Mouse (Mus musculus) left cerebral cortex, postnatal 36 days (tissue): ENCODE measurements at regions not wholly inside any gene's neighbourhood (a gene's known extent, or its start where the extent isn't known, plus 50 kb on each side); places are given as distances from the start of the nearest gene placed in this dataset.

ENCODE experiments used
- DNase-seq, 2 experiments: peaks; one replicate each; pipeline ENCODE4 v3.0.0; 2021 to 2022; ENCODE audit warnings: low spot score in 2 of 2, mixed read lengths in 1 of 2
- intact Hi-C: fragments of 180-260 bp; cut with DNase I; formaldehyde crosslinking; loops from one replicate; pipeline ENCODE4 v1.15.1; 2025

DNA sequence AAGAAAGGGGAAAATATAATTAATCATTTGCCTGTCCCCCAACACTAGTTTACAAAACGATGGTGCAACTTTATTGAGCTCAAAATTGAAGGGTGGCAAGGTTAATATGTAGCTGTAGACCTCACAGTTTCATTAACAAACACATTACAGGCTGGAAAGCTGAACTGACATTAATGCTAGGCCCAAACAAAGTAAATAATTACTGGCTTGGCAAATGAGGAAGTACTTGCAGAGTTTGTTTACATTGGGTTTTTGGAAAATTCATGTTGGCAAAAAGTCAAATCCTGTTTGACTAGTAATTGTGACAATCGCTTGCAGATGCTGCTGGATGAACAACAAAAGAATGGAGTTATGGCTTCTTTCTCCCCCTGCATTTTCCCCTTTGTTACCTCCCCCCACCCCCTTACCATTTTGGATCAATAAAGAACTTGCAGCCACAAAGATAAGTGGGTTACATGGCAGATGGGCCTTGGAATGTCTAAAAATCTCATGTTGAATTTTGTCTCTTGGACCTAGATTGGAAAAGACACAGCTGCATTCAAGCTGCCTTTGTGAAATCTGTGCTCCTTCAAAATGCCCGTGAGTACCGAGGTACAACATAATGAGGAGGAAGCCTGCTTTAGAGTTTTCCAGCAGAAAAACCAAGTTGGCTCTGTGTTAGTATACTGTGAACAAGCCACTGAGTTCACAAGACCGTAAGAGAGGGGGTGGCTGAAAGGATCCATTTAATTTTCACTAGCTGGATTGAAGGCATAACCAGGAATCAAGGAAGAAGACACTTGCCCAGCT, 331.3 kb upstream of the BC052040 start:
- intact Hi-C loops = loop anchor here (10.0 kb wide), 1 partner anchor 625 kb away; no protein-coding TSS in a partner anchor
- no peak for DNase-seq

DNA sequence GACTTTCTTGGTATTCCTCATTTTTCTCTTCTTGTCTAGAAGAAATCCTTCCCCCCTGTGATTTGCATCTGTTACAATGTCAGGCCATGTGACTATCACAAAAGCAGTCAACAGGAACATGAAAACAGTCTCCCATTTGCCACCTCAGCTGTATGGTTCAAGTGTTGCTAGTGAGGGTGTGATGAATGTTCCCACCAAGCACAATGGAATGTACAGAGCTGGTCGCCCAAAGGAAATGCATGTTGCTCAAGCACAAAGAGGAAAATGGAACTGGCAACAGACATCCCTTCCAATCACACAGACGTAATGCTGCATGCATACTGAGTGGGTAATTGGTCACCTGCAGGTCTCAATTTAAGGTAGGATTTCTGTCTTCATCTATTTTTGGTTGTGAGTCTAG, 324.1 kb upstream of the BC052040 start:
- intact Hi-C loops = loop anchor here (10.0 kb wide), 1 partner anchor 633 kb away; no protein-coding TSS in a partner anchor
- no peak for DNase-seq

DNA sequence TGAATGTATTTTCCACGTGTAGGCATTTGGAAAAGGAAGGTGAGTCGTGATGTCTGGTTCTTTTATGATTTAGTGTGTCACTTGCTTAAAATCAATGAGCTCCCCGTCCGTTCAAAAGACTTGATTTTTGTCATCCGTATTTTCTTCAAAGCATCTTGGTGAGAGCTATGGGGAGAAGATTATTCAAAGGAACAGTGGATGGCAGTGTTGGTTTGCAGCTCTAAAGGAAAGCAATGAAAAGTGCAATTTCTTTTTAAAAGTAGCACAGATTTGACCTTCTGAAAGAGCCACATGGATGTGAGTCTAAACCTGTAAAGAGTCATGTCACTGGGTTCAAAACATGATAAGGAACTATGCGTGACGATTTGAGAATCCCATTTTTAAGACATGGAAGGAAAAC, 313.3 kb upstream of the BC052040 start:
- intact Hi-C loops = loop anchor here (10.0 kb wide), 2 partner anchors 247 to 587 kb away; no protein-coding TSS in a partner anchor
- no peak for DNase-seq

- intact Hi-C loops = no loop called here
- no peak for DNase-seq
These were observed 304.1 kb upstream of the BC052040 start for GRCm38 (mm10) chr2:115277421-115277820.

- DNase-seq = no peak
- intact Hi-C loops = no loop called here
These were observed 288.5 kb upstream of the BC052040 start for GRCm38 (mm10) chr2:115293020-115293419.

DNA sequence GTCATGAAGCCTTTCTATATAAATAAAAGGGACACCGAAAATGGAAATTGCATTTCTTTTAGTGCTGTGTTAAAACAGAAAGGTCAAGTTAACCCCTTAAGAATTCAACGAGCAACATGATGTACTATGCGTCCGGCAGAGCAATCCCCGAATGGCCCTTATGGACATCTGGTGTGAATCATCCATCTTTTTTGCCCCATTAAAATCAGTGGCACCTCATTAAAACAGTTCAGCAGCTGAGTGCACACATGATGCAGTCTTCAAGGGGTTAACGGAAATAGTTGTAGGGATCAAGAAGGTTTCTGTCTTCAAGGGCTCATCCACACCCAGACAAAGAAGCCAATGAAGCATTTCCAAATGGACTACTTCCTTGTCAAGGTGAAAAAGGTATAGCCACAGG, 284.1 kb upstream of the BC052040 start:
- DNase-seq = no peak
- intact Hi-C loops = no loop called here

GRCm38 (mm10) chr2:115307248-115307647, 274.3 kb upstream of the BC052040 start:
- DNase-seq = no peak
- intact Hi-C loops = no loop called here

DNA sequence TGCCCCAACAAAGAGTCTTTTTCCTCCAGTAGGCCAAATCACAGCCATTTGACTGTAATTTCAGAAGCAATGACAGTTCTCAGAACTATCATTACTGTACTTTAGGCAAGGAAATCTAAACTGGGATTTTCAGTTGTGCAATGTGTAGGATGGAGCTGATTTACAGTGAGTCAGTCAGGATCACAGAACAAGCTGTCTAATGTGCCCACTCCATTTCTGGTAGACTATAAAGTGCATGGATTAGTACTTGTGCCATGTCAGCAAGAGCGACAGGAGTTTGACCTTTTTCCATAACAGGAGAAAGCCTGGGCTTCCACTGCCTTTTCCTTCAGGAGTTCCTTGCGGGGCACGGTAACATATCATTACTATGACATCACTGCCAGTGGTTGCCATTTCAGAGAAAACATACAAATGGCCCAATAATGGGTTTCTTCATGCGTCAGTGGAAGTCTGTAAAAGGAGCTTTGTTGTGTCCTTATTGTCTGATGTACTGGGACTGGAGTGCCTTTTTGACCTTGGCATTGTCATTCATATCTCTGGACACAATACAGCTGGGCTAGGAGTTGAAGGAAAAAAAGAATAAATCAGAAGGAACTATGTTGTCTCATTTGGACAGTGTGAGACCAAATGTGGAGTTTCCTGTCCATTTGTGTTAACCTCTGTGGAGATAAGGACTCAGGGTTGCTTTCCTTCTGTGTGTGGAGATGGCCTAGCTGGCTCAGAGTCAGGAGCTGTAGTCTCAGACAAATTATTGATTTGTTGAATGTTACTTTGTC, 271.5 kb upstream of the BC052040 start:
- intact Hi-C loops = no loop called here
- no peak for DNase-seq

- intact Hi-C loops = no loop called here
- no peak for DNase-seq
These were observed 263.0 kb upstream of the BC052040 start for GRCm38 (mm10) chr2:115318551-115318950.

- DNase-seq = no peak
- intact Hi-C loops = no loop called here
These were observed 258.9 kb upstream of the BC052040 start for GRCm38 (mm10) chr2:115322582-115322981.

- intact Hi-C loops = no loop called here
- no peak for DNase-seq
These were observed 255.0 kb upstream of the BC052040 start for GRCm38 (mm10) chr2:115326526-115326925.

DNA sequence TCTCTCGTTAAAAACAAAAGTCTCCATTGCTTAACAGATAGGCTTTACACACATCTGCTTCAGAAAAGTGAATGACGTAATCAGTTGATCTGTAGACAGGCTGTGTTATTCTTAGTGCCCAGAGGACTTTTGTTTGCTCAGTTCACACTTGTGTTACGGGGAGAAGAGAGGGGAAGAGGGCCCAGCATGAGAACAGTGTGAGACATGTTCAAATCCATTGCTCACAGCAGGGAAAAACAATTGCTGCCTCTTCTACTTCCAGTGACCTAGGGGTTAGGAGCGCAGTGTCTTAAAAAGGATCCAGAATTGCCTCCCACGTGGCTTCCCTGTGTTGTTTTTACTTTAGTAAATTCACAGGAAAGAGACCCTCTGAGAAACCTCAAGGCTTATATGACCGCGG, 243.3 kb upstream of the BC052040 start:
- intact Hi-C loops = no loop called here
- no peak for DNase-seq

GRCm38 (mm10) chr2:115339034-115339433, 242.5 kb upstream of the BC052040 start:
- intact Hi-C loops = no loop called here
- DNase-seq = no peak

DNA sequence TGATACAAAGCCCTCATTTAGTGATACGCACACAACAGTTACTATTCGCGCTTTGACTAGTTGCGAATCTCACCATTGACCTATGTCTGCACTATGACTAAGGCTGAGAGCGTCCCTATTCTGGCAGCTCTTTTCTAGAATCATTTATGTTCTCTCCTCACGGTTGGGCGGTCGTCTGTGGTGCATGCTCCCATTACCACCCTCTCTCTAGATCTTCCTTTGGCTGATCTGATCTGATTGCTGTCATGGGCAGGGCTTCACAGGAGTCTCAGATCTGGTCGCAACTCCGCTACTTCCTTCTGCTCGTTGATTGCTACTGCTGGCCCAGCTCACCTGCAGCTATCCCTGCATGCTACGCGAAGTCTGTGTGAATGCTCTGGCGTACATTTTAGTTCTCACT, 239.2 kb upstream of the BC052040 start:
- intact Hi-C loops = no loop called here
- no peak for DNase-seq

DNA sequence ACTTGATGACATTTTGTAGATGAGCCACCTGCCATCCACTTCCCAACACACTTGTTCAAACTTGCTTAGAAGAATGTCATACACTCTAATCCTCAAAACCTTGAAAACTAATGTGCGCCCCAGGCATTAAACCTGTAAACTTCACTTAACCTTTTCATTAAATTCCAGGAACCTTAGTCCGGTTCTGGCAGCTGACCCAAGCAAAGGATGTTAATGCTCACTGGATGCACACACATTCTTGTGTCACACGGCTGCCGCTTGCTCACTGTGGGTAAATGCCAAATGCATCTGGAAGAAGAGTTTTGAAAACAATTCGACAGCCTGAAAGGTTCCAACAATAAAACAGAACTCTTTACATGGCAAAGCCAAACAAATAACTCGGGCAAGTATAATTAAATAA, 235.0 kb upstream of the BC052040 start:
- no peak for DNase-seq
- intact Hi-C loops = no loop called here

DNA sequence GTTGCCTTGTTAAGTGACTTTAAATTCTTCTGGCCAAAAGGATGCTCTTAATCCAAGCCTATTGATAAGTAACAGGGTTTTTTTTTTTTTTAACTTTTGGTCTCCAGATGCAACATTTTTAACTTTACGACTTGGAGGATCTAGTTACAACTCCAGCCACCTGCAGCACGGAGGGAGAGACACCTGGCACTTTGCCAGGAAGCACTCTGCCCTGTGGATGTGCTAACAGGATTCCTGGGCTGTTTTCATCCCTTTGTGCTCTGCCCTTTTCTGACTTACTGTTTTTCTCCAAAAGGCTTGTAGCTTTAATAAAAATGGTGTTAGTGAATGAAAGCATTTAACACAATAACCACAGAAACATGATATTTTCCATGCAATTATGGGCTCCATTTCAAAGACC, 233.3 kb upstream of the BC052040 start:
- no peak for DNase-seq
- intact Hi-C loops = no loop called here

DNA sequence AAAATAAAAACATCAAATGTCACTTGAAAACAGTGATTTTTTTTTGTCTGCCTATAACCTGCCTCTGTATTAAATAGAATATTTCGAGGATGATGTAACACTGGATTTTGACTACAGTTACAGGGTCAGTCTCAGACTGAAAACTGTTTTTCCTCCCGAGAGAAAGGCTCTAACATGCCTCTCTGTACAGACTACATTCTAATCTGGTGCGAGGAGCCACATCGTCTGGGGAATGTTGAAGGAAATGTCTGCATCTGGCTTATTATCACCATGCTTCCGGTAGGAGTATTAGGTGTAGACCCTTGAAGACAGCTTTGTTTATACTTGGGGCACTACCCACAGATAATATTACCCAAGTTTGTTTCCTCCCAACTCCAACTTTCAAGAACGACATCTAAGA, 210.4 kb upstream of the BC052040 start:
- intact Hi-C loops = no loop called here

DNA sequence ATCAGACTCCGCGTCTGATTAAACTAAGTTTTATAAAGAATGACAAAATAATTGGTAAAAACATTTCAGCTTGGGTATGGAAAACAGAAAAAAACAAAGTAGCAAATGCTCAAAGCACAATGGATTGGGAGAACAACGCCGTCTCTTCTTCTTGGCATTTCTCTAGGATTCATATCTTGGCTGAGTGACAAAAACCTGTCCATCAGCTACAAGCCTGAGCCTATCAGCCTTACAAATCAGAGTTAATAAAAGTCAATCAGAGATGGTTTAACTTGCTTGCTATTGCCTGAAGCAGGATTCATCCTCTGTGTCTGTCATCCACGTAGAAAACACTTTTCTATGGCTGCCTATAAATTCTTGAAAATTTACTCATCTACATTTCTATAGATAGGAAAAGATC, 206.2 kb upstream of the BC052040 start:
- intact Hi-C loops = no loop called here
- DNase-seq = no peak

More for the DNA sequence above, 210.4 kb upstream of the BC052040 start:
- no peak for DNase-seq

DNA sequence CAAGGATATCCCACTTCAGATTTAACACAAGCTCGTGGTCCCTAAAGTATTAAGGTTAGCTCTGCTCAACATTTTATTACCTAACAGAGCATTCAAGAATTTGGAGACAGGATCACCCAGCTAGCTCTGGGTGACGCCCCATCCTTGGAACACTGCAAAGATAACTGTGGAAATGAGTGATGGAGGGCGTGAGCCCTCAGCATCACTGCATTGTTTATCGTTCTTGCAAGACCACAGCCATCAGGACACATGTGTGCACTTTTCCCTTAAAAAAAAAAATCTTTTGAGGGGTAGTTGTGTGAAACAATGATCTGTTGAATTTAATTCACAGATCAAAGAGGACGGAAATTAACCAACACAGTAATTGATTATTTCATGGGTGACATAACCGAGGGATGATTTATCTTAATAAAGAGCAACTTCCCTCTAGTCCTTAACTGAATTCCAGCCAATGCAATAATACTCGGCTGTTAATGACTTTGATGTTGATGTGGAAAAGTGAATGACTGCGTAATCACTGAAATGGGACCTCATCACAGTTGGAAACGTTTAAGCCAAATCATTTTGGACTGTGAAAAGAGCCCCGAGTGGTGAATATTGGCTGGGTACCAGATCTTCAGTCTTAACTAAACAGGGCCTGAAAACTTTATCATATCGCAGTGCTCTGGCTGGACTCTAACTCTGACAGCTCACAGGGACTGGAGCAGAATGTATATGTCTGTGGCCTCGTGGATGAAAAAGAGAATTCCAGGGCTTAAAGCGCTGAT, 196.9 kb upstream of the BC052040 start:
- no peak for DNase-seq
- intact Hi-C loops = no loop called here
